Mouse (Mus musculus) limb, embryonic 13.5 days (tissue): ENCODE data around the gene Slc1a2. TPM values are rescaled to one million over a fixed set of nuclear protein-coding genes. Genes with fewer than 3 reads are reported as not detected.

ENCODE experiments used
- ATAC-seq: fragments of 200-750 bp; cut with Nextera tagmentation; 2 replicates; pipeline ENCODE4 v1.8.0; 2017; ENCODE audit warnings: low read depth, moderate number of reproducible peaks, moderate TSS enrichment; ENCODE audit not compliant: low FRiP score
- H3K27ac ChIP-seq: fragments of 300-500 bp; sonication (generic); 2 replicates; pipeline ENCODE4 v1.5.1; 2015; ENCODE audit warnings: inconsistent platforms, mild to moderate bottlenecking, moderate library complexity
- H3K27me3 ChIP-seq: fragments of 300-500 bp; sonication (generic); 2 replicates; pipeline ENCODE4 v1.6.1; 2015; ENCODE audit warnings: mild to moderate bottlenecking, inconsistent platforms
- H3K36me3 ChIP-seq: fragments of 300-500 bp; sonication (generic); 2 replicates; pipeline ENCODE4 v1.6.1; 2015; ENCODE audit warnings: inconsistent platforms, mild to moderate bottlenecking, moderate library complexity
- H3K4me1 ChIP-seq: fragments of 300-500 bp; sonication (generic); 2 replicates; pipeline ENCODE4 v1.6.1; 2015; ENCODE audit warnings: inconsistent platforms
- H3K4me2 ChIP-seq: fragments of 300-500 bp; sonication (generic); replicated peaks from 2 replicates; pipeline ENCODE4 v1.6.1; 2015; ENCODE audit warnings: inconsistent platforms, mild to moderate bottlenecking, moderate library complexity
- H3K4me3 ChIP-seq: fragments of 300-500 bp; sonication (generic); 2 replicates; pipeline ENCODE4 v1.5.1; 2015; ENCODE audit warnings: moderate library complexity, mild to moderate bottlenecking, inconsistent platforms
- H3K9ac ChIP-seq: fragments of 300-500 bp; sonication (generic); 2 replicates; pipeline ENCODE4 v1.6.1; 2015; ENCODE audit warnings: mild to moderate bottlenecking, inconsistent platforms
- H3K9me3 ChIP-seq: fragments of 300-500 bp; sonication (generic); 2 replicates; pipeline ENCODE4 v1.6.1; 2016; ENCODE audit warnings: inconsistent platforms
- WGBS: fragments of 180-500 bp; shearing (Covaris S2); methylation state at CpG from one replicate; pipeline ENCODE4 v1.1.7; 2015; 5-methylcytosine and 5-hydroxymethylcytosine counted together
- polyA plus RNA-seq: library from polyadenylated mRNA; unstranded; fragments of >200 nt; fragmentation: Nextera tagmentation; extraction: Ambion mirVana; gene quantifications from 2 replicates; pipeline ENCODE4 v1.2.1, GENCODE M21; 2015

The Slc1a2 gene
- polyA plus RNA-seq, 1 experiment from 2014 or later: 1.0 TPM

DNA sequence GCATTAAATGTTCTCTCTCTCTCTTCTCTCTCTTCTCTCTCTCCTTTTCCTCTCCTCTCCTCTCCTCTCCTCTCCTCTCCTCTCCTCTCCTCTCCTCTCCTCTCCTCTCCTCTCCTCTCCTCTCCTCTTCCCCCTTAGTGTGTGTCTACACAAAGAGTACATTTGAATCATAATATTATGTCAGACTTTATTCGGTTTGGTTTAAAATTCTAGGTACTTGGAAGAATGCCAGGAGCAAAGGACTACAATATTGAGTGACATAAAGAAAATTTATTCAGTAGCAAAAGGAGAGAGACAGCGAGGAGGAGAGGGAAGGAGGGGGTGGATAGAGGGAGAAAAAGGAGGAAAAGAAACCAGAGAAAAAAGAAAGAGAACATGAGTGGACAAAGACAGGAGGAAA lies 19.8 kb upstream of the Slc1a2 start:
- WGBS: 58% methylated on average over 2 of the region's 2 CpGs
- no peak overlapping the region for H3K9ac ChIP-seq
- H3K36me3 ChIP-seq: peaks cover 15% of the 10 kb centered on the region
- H3K4me1 ChIP-seq: no peaks in the 10 kb centered on the region
- 0 out of 2 replicates have a peak, but pooled peaks cover 2% of the 10 kb centered on the region for H3K27me3 ChIP-seq
- no peak for ATAC-seq
- H3K4me3 ChIP-seq: no peak overlapping the region
- no peak overlapping the region for H3K27ac ChIP-seq
- no peak overlapping the region for H3K4me2 ChIP-seq
- no peaks in the 10 kb centered on the region for H3K9me3 ChIP-seq

DNA sequence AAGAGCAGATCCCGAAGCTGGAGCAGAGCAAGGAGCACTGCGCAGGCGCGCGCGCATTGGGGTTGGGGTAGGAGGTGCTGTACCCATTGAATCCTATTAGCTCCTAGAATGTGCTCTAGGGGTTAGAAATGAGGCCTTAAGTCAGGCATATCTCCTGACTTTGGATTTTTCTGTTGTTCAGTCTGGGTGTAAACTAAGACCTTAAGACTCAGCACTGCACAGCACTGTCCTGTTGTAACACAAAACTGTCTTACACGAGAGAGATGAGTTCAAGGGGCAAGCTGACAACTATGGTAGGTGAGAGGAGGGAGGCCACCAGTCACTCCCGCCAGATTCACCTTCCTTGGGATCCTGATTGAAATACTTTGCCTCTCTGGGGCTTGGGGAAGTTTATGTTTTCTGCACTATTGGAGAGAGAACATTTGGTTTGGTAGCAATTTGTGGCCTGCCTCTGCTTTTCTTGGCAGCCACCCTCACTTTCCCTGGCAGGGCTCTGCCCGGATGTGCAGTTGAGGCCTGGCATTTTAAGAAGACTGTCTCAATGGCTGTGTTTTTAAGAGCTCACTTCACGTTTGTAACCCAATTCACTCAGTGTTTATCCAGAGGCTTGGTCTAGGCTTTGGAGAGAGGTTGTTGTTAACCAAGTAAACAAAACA lies 9.5 kb upstream of the Slc1a2 start:
- ATAC-seq: no peak
- H3K36me3 ChIP-seq: no peaks in the 10 kb centered on the region
- H3K27me3 ChIP-seq: no peaks in the 10 kb centered on the region
- H3K9ac ChIP-seq: no peak overlapping the region
- H3K27ac ChIP-seq: no peak overlapping the region; the same call in 1 of the 2 replicates
- WGBS: 71% methylated on average over 10 of the region's 10 CpGs
- H3K4me2 ChIP-seq: no peak overlapping the region
- H3K4me1 ChIP-seq: peaks cover 11% of the 10 kb centered on the region; the same call in 1 of the 2 replicates
- no peaks in the 10 kb centered on the region for H3K9me3 ChIP-seq
- H3K4me3 ChIP-seq: no peak overlapping the region

DNA sequence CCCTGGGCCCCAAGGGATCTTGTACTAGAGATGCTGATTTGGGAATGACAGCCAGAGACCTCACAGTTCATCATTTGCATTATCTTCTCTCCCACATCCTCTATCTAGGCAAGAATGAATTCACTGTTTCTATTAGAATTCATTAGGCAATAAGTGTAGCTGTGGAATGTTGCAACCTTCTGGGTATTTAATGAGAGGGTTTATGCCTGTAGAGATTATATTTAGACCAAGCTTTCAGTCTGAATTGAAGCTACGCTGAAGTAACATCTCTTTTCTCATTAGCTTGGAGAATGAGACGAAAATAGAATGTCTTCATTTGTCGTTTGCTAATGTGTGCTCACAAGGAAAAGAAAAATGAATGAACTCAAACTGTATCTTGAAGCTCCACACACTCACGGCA lies 8.1 kb upstream of the Slc1a2 start:
- no peak overlapping the region for H3K9ac ChIP-seq
- no peak overlapping the region for H3K27ac ChIP-seq
- no peak overlapping the region for H3K4me3 ChIP-seq
- no peaks in the 10 kb centered on the region for H3K36me3 ChIP-seq
- H3K9me3 ChIP-seq: no peaks in the 10 kb centered on the region
- WGBS: 87% methylated on average over 4 of the region's 4 CpGs
- peaks cover 11% of the 10 kb centered on the region; the same call in 1 of the 2 replicates for H3K4me1 ChIP-seq
- no peak overlapping the region for H3K4me2 ChIP-seq
- no peaks in the 10 kb centered on the region for H3K27me3 ChIP-seq
- no peak for ATAC-seq

DNA sequence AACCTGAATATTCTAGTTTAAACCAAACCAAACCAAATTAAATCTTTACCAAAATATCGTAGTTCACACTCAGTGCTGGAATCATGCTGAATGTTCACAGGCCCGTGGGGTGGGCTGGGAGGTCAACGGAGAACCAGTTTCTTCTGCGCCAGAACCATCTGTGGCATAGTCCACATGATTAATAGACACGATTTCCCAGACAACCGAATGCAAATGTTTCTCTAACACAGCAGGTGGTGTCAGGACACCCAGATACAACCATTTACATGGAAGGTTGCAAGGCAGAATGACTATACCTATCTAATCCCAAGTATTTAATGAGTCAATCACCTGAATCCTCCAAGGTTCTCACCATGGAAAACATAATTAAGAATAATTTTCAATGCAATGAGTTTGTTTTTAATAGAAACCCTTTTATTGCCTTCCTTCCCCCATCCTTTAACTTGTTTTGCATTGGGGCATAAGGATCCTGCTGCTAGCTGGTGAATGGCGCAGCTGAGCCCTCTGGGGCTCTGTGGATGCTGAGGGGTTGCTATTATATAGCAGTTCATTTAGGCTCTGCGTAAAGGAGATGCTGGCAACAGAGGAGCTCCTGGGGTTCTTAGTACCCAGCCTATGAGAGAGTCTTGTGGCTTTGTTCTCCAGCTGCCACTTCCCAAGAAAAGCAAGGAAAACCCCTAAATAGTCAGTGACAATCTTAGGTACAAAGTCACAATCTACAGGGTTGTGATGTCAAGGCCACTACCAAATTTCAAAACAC lies 2.3 kb upstream of the Slc1a2 start:
- Histone ChIP-seq H3K9me3 (no peaks in the 10 kb centered on the region), H3K4me1 (peaks cover 13% of the 10 kb centered on the region), H3K9ac (no peak overlapping the region), H3K4me3 (no peak overlapping the region), H3K27ac (no peak overlapping the region), H3K27me3 (peaks cover 57% of the 10 kb centered on the region), H3K36me3 (no peaks in the 10 kb centered on the region), H3K4me2 (no peak overlapping the region)
- 66% methylated on average over 8 of the region's 8 CpGs for WGBS
- no peak for ATAC-seq

DNA sequence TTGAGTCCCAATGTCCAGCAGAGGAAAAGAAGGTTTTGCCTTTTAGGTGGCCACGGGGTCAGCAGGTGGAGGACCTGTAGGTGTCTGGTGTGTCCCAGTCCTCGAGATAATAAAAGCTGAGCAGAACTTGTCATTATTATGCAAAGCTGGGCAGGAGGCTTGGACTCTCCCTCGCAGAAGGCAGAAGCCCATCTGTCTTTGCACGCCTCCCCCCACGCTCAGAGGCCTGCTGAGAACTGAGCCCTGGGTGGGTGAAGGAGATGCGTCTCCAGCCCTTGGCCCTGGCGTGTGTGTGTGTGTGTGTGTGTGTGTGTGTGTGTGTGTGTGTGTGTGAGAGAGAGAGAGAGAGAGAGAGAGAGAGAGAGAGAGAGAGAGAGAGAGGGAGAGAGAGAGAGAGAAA lies 733 bp upstream of the Slc1a2 start:
- H3K4me1 ChIP-seq: peaks cover 14% of the 10 kb centered on the region
- peaks cover 71% of the 10 kb centered on the region for H3K27me3 ChIP-seq
- H3K27ac ChIP-seq: no peak overlapping the region
- 17% methylated on average over 6 of the region's 7 CpGs for WGBS
- peak overlapping the region; percentile 96 for H3K4me2 ChIP-seq
- H3K4me3 ChIP-seq: peak overlapping the region; percentile 67; the same call in 1 of the 2 replicates
- no peak overlapping the region for H3K9ac ChIP-seq
- ATAC-seq: no peak
- no peaks in the 10 kb centered on the region for H3K36me3 ChIP-seq
- H3K9me3 ChIP-seq: no peaks in the 10 kb centered on the region

DNA sequence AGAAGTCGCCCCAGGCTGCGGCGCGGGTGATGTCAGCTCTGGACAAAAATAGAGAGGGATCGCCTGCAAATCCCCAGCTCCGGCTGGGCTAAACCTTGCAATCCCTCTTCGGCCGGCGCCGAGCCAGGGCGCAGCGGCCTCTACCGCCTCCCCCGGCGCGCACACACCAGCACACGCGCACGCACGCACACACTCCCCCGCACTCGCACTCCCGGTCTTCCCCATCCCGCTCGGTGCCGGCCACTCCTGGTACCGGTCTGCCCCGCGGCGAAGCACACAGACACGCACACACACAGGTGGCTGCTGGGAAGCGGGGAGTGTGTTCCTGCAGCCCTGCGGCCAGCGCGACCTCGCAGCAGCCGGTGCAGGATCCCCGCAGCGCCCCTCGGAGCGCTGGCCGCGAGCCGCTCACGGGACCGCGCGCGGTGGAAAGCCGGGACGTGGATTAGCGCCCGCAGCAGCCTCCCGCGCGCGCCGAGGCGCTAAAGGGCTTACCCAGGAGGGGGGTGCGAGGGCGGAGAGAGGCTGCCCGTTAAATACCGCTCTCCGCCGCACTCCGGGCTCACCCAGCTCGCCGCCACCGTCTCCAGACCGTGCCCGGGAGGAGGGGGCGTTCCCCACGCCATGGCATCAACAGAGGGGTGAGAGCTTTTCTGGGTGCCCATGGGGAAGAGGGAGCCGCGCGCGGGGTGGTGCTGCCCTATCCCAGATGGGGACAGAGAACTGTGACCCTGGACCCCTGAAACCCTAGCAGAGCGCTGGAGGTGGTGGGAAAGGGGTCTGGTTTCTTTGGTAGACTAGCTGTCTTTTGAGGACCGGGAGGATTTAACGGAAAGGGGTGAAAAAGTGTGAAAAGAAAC lies 432 bp downstream of the Slc1a2 start:
- Histone ChIP-seq H3K9me3 (no peaks in the 10 kb centered on the region), H3K4me1 (peaks cover 20% of the 10 kb centered on the region), H3K36me3 (no peaks in the 10 kb centered on the region), H3K4me2 (peak overlapping the region; percentile 96), H3K27me3 (peaks cover 74% of the 10 kb centered on the region), H3K9ac (peak overlapping the region; percentile 70), H3K4me3 (peak overlapping the region; percentile 67), H3K27ac (no peak overlapping the region)
- peak; percentile 80 for ATAC-seq
- WGBS: under 1% methylated on average over 76 of the region's 80 CpGs

DNA sequence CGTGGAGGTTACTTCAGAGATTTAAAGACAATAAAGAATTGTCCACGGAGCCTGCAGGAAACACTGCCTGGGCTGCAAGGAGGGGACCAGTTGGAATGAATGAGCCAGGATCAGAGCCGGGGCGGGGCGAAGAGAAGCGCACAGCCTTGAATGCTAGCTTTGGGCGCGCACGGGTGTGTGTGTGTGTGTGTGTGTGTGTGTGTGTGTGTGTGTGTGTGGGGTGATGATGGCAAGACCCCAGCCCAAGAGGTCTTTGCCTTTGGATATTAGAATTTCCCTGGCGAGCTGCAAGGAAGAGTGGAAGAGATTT lies 1.0 kb downstream of the Slc1a2 start:
- WGBS: 0% methylated on average over 10 of the region's 10 CpGs
- Histone ChIP-seq H3K4me3 (peak overlapping the region; percentile 67), H3K9me3 (no peaks in the 10 kb centered on the region), H3K9ac (peak overlapping the region; percentile 70), H3K27me3 (peaks cover 77% of the 10 kb centered on the region), H3K27ac (no peak overlapping the region), H3K4me1 (peaks cover 20% of the 10 kb centered on the region), H3K4me2 (peak overlapping the region; percentile 96), H3K36me3 (no peaks in the 10 kb centered on the region)
- ATAC-seq: no peak

DNA sequence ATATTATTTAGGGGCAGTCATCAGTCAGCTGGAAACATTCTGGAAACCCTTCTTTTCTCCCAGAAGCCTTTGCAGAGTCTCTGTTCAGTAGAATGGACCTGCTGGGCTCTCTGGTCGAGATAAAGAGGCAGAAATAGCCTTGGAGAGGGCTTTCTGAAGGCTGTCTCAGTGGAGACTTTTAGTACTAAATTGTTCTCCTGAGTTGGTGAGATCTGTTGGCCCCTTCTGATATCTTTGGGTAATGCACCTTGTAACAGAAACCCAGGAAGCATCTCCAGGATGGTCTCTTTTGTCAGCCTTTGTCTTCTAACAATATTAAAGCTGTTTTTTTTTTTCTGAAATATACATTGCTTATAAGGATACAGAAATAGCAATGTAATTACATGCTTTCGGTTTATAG lies 2.6 kb downstream of the Slc1a2 start:
- H3K9ac ChIP-seq: no peak overlapping the region
- H3K27ac ChIP-seq: no peak overlapping the region
- H3K4me2 ChIP-seq: no peak overlapping the region
- no peaks in the 10 kb centered on the region for H3K9me3 ChIP-seq
- H3K36me3 ChIP-seq: no peaks in the 10 kb centered on the region
- H3K27me3 ChIP-seq: peaks cover 70% of the 10 kb centered on the region
- no peak overlapping the region for H3K4me3 ChIP-seq
- H3K4me1 ChIP-seq: peaks cover 20% of the 10 kb centered on the region
- 61% methylated on average over 2 of the region's 2 CpGs for WGBS
- ATAC-seq: no peak

DNA sequence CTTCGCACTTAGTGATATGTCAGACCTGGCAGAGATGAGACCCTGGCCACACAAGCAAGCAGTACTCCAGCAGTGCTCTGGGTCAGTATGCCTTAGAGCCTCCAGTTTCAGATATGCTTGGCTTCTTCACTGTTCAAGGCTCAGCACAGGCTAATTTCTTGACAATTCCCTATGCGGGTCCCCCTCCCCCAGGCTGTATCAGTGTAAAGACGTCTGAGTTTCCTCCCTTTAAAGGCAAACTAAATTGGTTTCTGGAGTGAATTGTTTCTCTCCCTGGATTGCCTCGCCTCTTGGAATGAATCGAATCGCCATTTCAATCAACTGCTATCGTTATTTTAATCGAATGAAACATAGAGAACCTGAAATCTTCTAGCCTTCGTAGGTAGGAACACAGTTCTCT lies 4.5 kb downstream of the Slc1a2 start:
- Histone ChIP-seq H3K4me3 (no peak overlapping the region), H3K9ac (no peak overlapping the region), H3K4me2 (no peak overlapping the region), H3K36me3 (no peaks in the 10 kb centered on the region), H3K4me1 (peaks cover 20% of the 10 kb centered on the region), H3K9me3 (no peaks in the 10 kb centered on the region), H3K27ac (no peak overlapping the region), H3K27me3 (peaks cover 53% of the 10 kb centered on the region)
- ATAC-seq: no peak
- 58% methylated on average over 9 of the region's 9 CpGs for WGBS

DNA sequence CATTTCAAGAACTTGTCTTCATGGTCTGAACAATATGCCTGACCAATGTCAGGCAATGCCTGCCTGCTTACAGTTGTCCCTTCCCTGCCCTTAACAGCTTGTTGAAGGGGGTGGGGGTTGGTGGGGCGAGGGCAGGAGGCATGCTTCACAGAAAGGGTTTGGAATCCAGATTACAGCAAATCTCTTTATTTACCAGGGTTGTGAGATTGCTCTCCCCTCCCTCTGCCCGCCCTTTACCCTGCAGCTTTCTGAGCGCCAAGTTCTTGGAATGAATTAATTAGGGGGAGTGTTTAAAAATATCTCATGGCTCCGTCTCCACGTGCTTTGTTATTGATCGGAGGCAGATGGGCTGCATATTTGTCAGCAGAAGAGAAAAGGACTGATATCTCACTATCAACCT lies 4.9 kb downstream of the Slc1a2 start:
- Histone ChIP-seq H3K4me2 (no peak overlapping the region), H3K9ac (no peak overlapping the region), H3K4me1 (peaks cover 16% of the 10 kb centered on the region), H3K36me3 (no peaks in the 10 kb centered on the region), H3K4me3 (no peak overlapping the region), H3K9me3 (no peaks in the 10 kb centered on the region), H3K27me3 (peaks cover 49% of the 10 kb centered on the region), H3K27ac (no peak overlapping the region)
- WGBS: 19% methylated on average over 6 of the region's 6 CpGs
- no peak for ATAC-seq

DNA sequence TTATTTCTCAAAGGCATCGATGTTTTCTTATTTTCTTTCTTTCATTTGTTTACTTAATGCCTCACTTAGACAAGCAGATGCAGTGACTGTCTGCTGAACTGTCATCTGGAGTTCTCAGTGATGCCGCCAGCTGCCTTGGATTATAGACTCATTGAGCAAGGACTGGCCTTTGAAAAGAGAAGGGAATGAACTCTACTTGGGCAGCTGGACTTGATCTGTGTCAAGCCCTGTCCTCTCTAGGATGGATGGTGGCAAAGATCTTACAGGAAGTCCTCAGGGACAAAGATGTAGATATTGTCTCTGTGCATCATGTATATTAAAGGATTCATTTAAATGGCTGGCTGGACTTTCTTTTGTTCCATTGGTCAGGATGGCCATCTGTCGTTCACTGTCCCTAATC lies 5.4 kb downstream of the Slc1a2 start:
- Histone ChIP-seq H3K9ac (no peak overlapping the region), H3K4me2 (no peak overlapping the region), H3K4me3 (no peak overlapping the region), H3K4me1 (peaks cover 14% of the 10 kb centered on the region), H3K27ac (no peak overlapping the region), H3K27me3 (peaks cover 43% of the 10 kb centered on the region), H3K36me3 (no peaks in the 10 kb centered on the region), H3K9me3 (no peaks in the 10 kb centered on the region)
- 61% methylated on average over 3 of the region's 3 CpGs for WGBS
- no peak for ATAC-seq

DNA sequence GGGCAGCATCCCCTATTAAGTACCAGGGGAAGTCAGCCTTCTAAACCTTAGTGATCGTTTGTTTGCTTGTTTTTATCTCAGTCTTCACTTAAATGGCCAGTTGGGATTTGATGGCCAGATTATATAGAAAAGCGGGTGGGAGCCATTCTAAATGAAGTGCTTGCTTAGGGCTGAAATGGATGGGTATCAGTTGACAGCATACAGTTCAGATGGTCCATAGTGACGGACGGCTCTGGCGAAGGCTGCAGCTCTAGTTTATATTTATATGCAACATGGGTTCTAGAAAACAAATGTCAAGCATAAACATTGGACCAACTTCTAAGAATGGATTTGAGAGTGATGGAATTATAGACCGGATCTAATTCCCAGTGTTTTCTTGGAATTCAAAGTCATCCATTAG lies 9.5 kb downstream of the Slc1a2 start:
- H3K9ac ChIP-seq: no peak overlapping the region
- no peaks in the 10 kb centered on the region for H3K9me3 ChIP-seq
- ATAC-seq: no peak
- H3K27me3 ChIP-seq: peaks cover 18% of the 10 kb centered on the region
- H3K36me3 ChIP-seq: no peaks in the 10 kb centered on the region
- no peak overlapping the region for H3K27ac ChIP-seq
- H3K4me1 ChIP-seq: 0 out of 2 replicates have a peak, but pooled peaks cover 4% of the 10 kb centered on the region
- 67% methylated on average over 6 of the region's 6 CpGs for WGBS
- H3K4me2 ChIP-seq: no peak overlapping the region
- no peak overlapping the region for H3K4me3 ChIP-seq
